Mouse (Mus musculus): Measurements from ENCODE around the gene Klc1.

The Klc1 gene

GRCm38 (mm10) chr12:111774156-111774555 lies 15.5 kb downstream of the Klc1 start:
- peaks cover 7% of the 10 kb centered on the region for H3K36me3 ChIP-seq (ENCODE audit: control insufficient read depth, insufficient read depth, low read length, poor library complexity, severe bottlenecking)
- no peaks in the 10 kb centered on the region for H3K27me3 ChIP-seq (ENCODE audit: control insufficient read depth, insufficient read depth, low read length, poor library complexity, severe bottlenecking)
- no peak for DNase-seq (ENCODE audit: low read depth, low spot score)

GRCm38 (mm10) chr12:111774845-111775244 lies 16.2 kb downstream of the Klc1 start:
- DNase-seq (ENCODE audit: low read depth, low spot score) = no peak
- H3K36me3 ChIP-seq (ENCODE audit: control insufficient read depth, insufficient read depth, low read length, poor library complexity, severe bottlenecking) = peaks cover 7% of the 10 kb centered on the region
- no peaks in the 10 kb centered on the region for H3K27me3 ChIP-seq (ENCODE audit: control insufficient read depth, insufficient read depth, low read length, poor library complexity, severe bottlenecking)

GRCm38 (mm10) chr12:111777919-111778318 lies 19.3 kb downstream of the Klc1 start:
- no peak for DNase-seq (ENCODE audit: low read depth, low spot score)
- H3K27me3 ChIP-seq (ENCODE audit: control insufficient read depth, insufficient read depth, low read length, poor library complexity, severe bottlenecking) = no peaks in the 10 kb centered on the region
- H3K36me3 ChIP-seq (ENCODE audit: control insufficient read depth, insufficient read depth, low read length, poor library complexity, severe bottlenecking) = peaks cover 4% of the 10 kb centered on the region

- DNase-seq (ENCODE audit: low read depth, low spot score) = peak; percentile 24
- no peaks in the 10 kb centered on the region for H3K27me3 ChIP-seq (ENCODE audit: control insufficient read depth, insufficient read depth, low read length, poor library complexity, severe bottlenecking)
- H3K36me3 ChIP-seq (ENCODE audit: control insufficient read depth, insufficient read depth, low read length, poor library complexity, severe bottlenecking) = peaks cover 4% of the 10 kb centered on the region
These were observed 20.9 kb downstream of the Klc1 start for GRCm38 (mm10) chr12:111779544-111779943.

- peaks cover 5% of the 10 kb centered on the region for H3K36me3 ChIP-seq (ENCODE audit: control insufficient read depth, insufficient read depth, low read length, poor library complexity, severe bottlenecking)
- H3K27me3 ChIP-seq (ENCODE audit: control insufficient read depth, insufficient read depth, low read length, poor library complexity, severe bottlenecking) = no peaks in the 10 kb centered on the region
- no peak for DNase-seq (ENCODE audit: low read depth, low spot score)
These were observed 26.5 kb downstream of the Klc1 start for GRCm38 (mm10) chr12:111785174-111785573.

- Histone ChIP-seq H3K36me3 (ENCODE audit: control insufficient read depth, insufficient read depth, low read length, poor library complexity, severe bottlenecking) (peaks cover 3% of the 10 kb centered on the region; the same call in 1 of the 2 replicates), H3K27me3 (ENCODE audit: control insufficient read depth, insufficient read depth, low read length, poor library complexity, severe bottlenecking) (no peaks in the 10 kb centered on the region)
- no peak for DNase-seq (ENCODE audit: low read depth, low spot score)
These were observed 28.4 kb downstream of the Klc1 start for GRCm38 (mm10) chr12:111787015-111787414.

GRCm38 (mm10) chr12:111790090-111790489 lies 31.4 kb downstream of the Klc1 start:
- no peak for DNase-seq (ENCODE audit: low read depth, low spot score)
- Histone ChIP-seq H3K27me3 (ENCODE audit: control insufficient read depth, insufficient read depth, low read length, poor library complexity, severe bottlenecking) (no peaks in the 10 kb centered on the region), H3K36me3 (ENCODE audit: control insufficient read depth, insufficient read depth, low read length, poor library complexity, severe bottlenecking) (peaks cover 5% of the 10 kb centered on the region; the same call in 1 of the 2 replicates)

- DNase-seq (ENCODE audit: low read depth, low spot score) = no peak
- Histone ChIP-seq H3K27me3 (ENCODE audit: control insufficient read depth, insufficient read depth, low read length, poor library complexity, severe bottlenecking) (no peaks in the 10 kb centered on the region), H3K36me3 (ENCODE audit: control insufficient read depth, insufficient read depth, low read length, poor library complexity, severe bottlenecking) (peaks cover 5% of the 10 kb centered on the region)
These were observed 32.0 kb downstream of the Klc1 start for GRCm38 (mm10) chr12:111790631-111791030.

- Histone ChIP-seq H3K36me3 (ENCODE audit: control insufficient read depth, insufficient read depth, low read length, poor library complexity, severe bottlenecking) (peaks cover 5% of the 10 kb centered on the region), H3K27me3 (ENCODE audit: control insufficient read depth, insufficient read depth, low read length, poor library complexity, severe bottlenecking) (no peaks in the 10 kb centered on the region)
- DNase-seq (ENCODE audit: low read depth, low spot score) = no peak
These were observed 32.9 kb downstream of the Klc1 start for GRCm38 (mm10) chr12:111791474-111792104.

GRCm38 (mm10) chr12:111794102-111794501 lies 35.5 kb downstream of the Klc1 start:
- H3K27me3 ChIP-seq (ENCODE audit: control insufficient read depth, insufficient read depth, low read length, poor library complexity, severe bottlenecking) = no peaks in the 10 kb centered on the region
- peaks cover 5% of the 10 kb centered on the region for H3K36me3 ChIP-seq (ENCODE audit: control insufficient read depth, insufficient read depth, low read length, poor library complexity, severe bottlenecking)
- no peak for DNase-seq (ENCODE audit: low read depth, low spot score)

GRCm38 (mm10) chr12:111794526-111795179 lies 36.0 kb downstream of the Klc1 start:
- no peak for DNase-seq (ENCODE audit: low read depth, low spot score)
- peaks cover 5% of the 10 kb centered on the region for H3K36me3 ChIP-seq (ENCODE audit: control insufficient read depth, insufficient read depth, low read length, poor library complexity, severe bottlenecking)
- H3K27me3 ChIP-seq (ENCODE audit: control insufficient read depth, insufficient read depth, low read length, poor library complexity, severe bottlenecking) = no peaks in the 10 kb centered on the region

GRCm38 (mm10) chr12:111795180-111795895 lies 36.7 kb downstream of the Klc1 start:
- H3K27me3 ChIP-seq (ENCODE audit: control insufficient read depth, insufficient read depth, low read length, poor library complexity, severe bottlenecking) = no peaks in the 10 kb centered on the region
- no peak for DNase-seq (ENCODE audit: low read depth, low spot score)
- H3K36me3 ChIP-seq (ENCODE audit: control insufficient read depth, insufficient read depth, low read length, poor library complexity, severe bottlenecking) = peaks cover 5% of the 10 kb centered on the region

GRCm38 (mm10) chr12:111797251-111797650 lies 38.6 kb downstream of the Klc1 start:
- Histone ChIP-seq H3K36me3 (ENCODE audit: control insufficient read depth, insufficient read depth, low read length, poor library complexity, severe bottlenecking) (peaks cover 5% of the 10 kb centered on the region), H3K27me3 (ENCODE audit: control insufficient read depth, insufficient read depth, low read length, poor library complexity, severe bottlenecking) (no peaks in the 10 kb centered on the region)
- no peak for DNase-seq (ENCODE audit: low read depth, low spot score)

GRCm38 (mm10) chr12:111798493-111798892 lies 39.8 kb downstream of the Klc1 start:
- peaks cover 4% of the 10 kb centered on the region for H3K36me3 ChIP-seq (ENCODE audit: control insufficient read depth, insufficient read depth, low read length, poor library complexity, severe bottlenecking)
- no peak for DNase-seq (ENCODE audit: low read depth, low spot score)
- no peaks in the 10 kb centered on the region for H3K27me3 ChIP-seq (ENCODE audit: control insufficient read depth, insufficient read depth, low read length, poor library complexity, severe bottlenecking)
